Mouse (Mus musculus): ENCODE measurements around the gene Pard3.

GRCm38 (mm10) chr8:127378994-127379858 lies 315.5 kb downstream of the Pard3 start:
- TF ChIP-seq CTCF (IDR thresholded peaks at IDR 0.05; ENCODE audit: borderline replicate concordance, extremely low read depth, insufficient read depth, insufficient read length) (no peak), POLR2A (IDR thresholded peaks at IDR 0.05; ENCODE audit: borderline replicate concordance, extremely low read depth, insufficient read depth, insufficient read length, poor library complexity, severe bottlenecking) (no peak)
